Mouse (Mus musculus) heart, postnatal 25 days (tissue): ENCODE results near the gene Dyrk1b. TPM values are rescaled to one million over a fixed set of nuclear protein-coding genes. Genes with fewer than 3 reads are reported as not detected.
"Not testable (repeated sequence)": the region's sequence is repeated elsewhere in the genome, so short reads cannot be mapped to it uniquely, and the experiment has no call there.

Experiments used
- DNase-seq: peaks from one replicate; pipeline ENCODE4 v3.0.0; 2022; ENCODE audit warnings: low spot score
- intact Hi-C: fragments of 180-260 bp; cut with DNase I; formaldehyde crosslinking; loops from one replicate; pipeline ENCODE4 v1.15.1; 2025
- total RNA-seq, 2 experiments: library from RNA; stranded (reverse); gene quantifications; 2 replicates each; pipeline ENCODE4 v1.2.3; 2021

Gene Dyrk1b
- 10 to 100 TPM; 30.5 to 32.0 TPM for total RNA-seq

DNA sequence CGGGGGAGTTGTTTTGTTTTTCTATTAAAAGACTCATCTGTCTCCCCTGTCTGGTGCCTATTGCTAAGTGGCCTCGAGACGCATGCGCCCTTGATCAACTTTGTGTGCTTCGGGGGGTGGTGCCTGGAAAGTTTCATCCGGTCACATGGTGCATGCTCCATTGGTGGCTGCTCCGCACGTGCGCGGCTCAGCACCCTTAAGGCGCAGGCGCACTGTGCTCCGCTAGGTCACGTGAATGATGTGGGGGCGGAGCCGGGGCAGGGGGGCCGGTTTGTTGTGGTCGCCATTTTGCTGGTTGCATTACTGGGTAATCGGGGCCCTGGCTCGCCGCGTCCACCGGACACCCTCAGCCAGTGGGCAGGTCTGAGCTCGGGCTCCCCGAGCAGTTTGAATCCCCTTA, at the start of gene Dyrk1b:
Gene Dyrk1b, plus strand, starts transcription at position 242 of the 400 bp plus-strand sequence.
- intact Hi-C loops = no loop called here
- DNase-seq = peak; percentile 97

DNA sequence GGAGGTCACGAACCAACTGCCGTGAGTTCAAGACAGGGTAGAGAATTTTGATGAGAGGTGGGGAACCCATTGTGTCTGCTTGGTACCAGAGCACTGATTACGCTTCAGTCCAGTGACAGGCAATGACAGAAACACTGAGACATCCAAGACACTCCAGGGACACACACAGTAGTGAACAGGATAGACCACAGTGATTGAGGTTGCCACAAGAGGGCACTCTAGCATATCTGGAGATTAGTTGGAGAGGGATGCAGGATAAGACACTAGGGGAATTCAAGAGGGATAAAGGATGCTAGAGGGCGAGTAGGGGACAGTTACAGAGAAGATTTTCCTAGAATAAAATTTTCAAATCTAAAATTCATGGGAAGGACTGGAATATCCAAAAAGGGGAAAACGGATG, 41.7 kb upstream of the Dyrk1b start:
- intact Hi-C loops = no loop called here
- no peak for DNase-seq

DNA sequence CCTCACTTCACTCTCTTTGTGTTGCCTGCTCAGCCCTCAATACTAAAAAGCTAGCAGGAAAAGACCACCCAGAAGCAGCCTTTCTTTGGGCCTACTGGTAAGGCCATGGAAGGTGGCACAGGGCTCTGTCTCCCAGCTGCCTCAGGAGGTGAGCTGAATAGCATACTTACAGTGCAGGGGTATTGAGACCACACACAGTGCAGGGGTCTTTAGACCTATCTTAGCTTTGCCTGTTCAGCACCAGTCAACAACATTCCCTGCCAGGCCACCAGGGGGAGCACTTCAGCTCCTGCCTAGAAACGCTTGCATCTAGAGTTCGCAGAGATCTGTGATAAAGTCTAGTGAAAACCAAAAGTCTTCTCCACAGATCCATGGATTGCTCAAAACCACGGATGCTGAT, 31.0 kb upstream of the Dyrk1b start:
- intact Hi-C loops = loop anchor here (1.0 to 2.0 kb wide), 3 partner anchors 65 to 151 kb away; no protein-coding TSS in a partner anchor
- DNase-seq = no peak

DNA sequence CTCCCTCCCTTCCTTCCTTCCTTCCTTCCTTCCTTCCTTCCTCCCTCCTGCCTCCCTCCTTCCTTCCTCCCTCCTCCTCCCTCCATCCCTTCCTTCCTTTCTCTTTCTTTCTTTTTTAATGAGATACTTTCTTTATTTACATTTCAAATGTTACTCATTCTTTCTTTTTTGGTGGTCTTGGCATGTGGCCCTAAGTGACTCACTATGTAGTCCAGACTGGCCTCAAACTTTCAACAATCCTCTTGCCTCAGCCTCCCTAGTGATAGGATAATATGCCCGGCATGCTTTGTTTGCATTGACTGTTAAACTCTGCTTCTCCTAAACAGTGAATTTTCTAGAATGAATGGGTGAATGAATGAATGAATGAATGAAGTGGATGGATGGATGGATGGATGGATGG, 29.4 kb upstream of the Dyrk1b start:
- no peak for DNase-seq
- intact Hi-C loops = loop anchor here (2.0 kb wide), 2 partner anchors 63 to 149 kb away; no protein-coding TSS in a partner anchor

DNA sequence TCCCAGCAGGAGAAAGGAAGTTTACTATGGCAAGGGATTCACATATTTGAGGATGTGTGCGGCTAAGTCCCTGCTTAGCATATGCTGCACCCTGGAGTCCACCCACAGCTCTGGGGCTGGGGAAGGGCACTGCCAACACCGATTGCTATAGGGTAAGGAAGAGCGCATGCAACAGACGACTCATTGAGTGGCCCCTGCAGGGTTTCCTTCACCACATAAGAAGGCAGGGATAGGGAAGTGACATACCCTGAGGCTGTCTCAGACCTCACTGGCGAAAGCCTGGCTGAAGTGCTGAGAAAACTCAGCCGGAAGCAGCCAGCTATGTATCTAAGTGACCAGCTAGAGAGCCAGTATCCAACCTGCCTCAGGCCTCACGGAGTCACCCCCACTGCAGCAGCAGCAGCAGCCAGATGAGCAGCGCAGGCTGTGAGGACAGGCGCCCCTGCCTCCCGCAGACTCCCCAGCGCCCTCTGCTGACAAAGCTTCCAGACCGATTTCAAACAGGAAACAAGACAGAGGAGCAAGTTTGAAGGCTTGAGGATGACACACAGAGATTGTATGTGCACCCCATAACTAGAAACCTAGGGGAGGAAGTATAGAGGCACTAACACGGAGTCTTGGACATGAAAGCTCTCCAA, 27.6 kb upstream of the Dyrk1b start:
- DNase-seq = no peak
- intact Hi-C loops = no loop called here

DNA sequence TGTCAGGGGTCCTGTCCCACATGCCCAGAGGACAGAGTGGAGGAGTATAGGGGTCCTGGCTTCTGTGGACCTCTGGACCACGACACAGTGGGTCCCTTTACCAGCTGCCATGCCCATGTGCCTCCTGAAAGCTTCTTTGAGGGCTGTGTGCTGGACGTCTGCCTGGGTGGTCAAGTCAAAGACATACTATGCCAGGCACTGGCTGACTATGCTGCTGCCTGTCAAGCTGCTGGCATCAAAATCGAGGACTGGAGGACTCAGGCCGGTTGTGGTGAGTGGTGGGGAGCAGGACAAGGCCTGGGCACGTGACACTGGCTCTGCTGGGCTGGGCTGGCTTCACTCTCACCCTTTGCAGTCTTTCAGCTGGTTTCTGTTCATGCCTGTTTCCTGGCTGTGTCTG, 25.7 kb upstream of the Dyrk1b start:
- intact Hi-C loops = not testable (repeated sequence)

DNA sequence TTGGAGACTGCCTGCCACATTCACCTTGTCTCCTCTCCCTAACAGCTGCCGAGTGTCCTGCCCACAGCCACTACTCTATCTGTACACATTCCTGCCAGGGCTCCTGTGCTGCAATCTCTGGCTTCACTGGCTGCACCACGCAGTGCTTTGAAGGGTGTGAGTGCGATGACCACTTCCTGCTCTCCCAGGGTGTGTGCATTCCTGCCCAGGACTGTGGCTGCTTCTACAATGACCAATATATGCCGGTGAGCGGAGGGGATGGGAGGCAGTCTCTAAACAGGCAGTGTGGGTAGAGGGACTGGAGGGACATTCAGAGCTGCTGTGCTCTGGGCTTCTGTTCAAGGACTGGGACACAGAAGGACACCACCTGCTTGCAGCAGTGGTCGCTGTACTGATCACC, 20.0 kb upstream of the Dyrk1b start:
- intact Hi-C loops = no loop called here
- DNase-seq = no peak

More for the DNA sequence above, 25.7 kb upstream of the Dyrk1b start:
- not testable (repeated sequence) for DNase-seq

DNA sequence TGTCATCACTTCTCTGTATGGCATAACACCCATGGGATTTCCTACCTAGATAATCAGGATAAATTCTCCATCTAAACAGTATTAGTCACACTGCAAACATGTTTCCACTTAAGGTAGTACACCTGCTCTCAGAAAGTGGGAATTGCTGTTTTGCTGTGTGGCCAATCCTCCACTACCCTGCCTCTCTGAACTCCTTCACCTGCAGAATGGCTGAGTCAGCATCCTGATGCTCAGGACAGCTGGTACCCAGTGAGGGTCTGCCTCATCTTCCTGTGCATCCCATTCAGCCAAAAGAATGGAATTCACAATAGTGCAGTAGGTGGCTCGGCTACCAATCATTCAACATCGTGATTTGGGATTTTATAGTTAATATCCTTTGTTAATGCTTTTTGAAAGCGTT, 19.4 kb upstream of the Dyrk1b start:
- intact Hi-C loops = no loop called here
- no peak for DNase-seq

DNA sequence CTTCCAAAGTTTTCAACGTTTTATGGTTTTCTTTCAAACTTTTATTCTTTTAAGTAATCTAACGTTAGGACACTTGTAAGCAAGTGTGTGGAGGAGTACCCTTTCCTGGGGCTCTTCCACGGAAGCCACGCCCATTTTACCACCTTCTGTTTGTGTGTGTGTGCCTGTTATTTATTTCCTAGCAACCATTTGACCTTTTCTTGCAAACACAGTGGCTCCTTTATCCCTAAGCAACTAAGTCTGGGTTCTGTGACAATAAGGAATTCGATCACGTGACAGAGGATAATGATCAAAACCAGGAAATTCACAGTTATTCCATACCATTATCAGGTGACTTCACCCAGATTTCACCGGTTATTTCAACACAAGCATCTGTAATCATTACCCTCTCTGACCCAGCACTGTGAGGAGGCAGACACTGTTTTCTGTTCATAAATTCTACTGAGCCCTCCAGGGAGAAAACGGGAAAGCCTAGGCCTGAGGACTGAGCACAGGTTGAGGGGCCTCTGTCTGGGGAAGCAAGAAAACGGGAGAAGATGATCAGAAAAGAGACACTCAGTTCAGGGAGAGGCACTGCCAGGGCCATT, 18.0 kb upstream of the Dyrk1b start:
- DNase-seq = no peak
- intact Hi-C loops = no loop called here

DNA sequence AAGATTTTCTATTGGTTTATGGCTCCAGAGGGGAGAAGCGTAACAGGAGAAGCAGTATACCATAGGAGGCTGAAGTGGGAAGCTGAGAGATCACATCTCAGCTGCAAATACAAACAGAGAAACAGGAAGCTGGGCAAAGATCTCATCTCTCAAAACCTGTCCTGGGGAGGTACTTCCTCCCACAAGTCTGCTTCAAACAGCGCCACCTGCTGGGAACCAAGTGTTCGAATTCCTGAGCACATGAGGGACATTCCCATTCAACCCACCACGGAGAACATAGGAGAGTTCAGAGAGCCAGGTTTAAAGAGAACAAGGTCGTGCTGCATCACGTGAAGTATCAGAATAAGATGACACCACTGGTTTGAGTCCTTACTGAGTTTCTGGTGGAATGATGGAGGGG, 13.9 kb upstream of the Dyrk1b start:
- intact Hi-C loops = loop anchor here (5.0 kb wide), 1 partner anchor 113 kb away; the partner anchor contains the start of gene Psmc4
- DNase-seq = no peak

DNA sequence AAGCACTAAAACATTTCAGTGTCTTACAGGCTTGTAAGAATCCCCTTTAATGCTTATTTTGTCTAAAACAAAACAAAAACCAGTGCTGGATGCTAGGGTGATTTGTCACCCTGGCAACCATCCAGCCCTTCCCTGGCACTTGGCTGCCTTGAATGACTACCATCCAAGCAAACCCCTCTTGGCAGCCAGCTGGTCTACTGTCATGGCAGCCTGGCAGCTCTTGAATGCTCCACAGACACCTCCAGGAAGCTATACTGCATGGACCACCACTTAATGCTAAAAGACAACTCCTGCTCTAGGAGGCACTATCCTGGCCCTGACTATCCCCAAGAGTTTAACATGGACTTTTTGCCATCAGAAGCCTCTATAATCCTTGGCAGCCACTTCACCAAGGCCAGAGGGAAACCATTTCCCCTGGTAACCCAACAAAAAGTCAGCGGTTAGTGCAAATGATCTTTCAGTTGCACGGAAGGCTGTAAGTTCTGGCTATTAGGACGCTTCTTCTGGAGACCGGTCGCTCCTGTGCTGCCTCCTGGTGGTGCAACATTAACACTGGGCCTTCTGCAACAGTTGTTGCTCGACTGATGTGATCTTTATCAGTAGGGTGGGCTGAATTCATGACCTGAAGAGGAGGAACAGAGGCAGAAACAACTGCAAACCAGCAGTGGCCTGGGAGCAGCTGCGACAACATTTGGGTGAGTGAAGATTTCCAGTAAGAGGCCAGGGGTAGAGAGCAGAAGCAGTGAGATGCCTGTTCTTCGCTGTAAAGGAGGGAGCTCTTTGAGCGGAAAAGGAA, 10.8 kb upstream of the Dyrk1b start:
- DNase-seq = peak; percentile 31
- intact Hi-C loops = loop anchor here (1.0 to 5.0 kb wide), 2 partner anchors 21 to 116 kb away; partner anchors contain the start of gene Psmc4

DNA sequence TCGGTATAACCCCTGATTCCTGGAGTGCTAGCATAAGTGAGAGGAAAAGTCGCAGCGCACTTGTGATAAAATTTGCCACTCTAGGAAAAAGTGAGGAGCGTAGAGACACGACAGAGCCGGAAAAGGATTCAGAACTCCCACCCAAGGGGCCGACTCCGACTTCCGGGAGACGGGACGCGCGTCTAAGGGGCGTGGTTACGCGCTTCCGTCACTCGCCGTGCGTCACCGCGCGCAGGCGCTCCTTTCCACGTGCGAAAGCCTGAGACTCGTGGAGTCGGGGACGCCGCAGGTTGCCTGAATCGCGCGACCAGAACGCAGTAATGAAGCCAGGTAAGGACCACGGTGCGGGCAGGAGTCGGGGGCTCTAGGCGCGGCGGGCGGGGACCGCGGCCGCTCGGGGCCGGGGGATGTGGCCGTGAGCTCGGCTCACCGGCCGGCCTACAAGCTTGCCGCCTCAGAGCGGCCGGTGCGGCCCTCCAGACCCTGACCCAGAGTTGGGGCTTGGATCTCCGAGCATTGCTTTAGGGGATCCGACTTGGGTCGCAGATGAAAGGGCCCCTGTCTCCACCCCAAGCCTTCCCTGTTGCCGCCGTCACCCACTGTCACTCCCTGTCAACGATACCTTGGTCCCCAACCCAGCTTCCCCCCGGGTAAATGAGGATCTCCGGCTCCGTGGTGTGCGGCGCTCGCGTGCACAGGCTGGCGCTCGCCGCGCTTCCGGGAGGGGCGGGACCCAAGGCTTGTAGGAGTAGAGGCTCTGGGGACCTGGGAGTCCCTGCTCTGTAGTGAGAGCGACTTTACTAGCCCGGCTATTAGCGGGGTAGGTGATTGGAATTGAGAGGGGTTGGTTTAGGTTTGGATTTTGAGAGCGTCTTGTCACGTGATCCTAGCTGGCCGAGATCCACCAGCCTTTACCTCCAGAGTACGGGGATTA, 9.5 kb upstream of the Dyrk1b start, which contains the start of gene Fbl:
Gene Fbl, plus strand, starts transcription at position 222 of the 934 bp plus-strand sequence.
- intact Hi-C loops = loop anchor here (5.0 kb wide), 1 partner anchor 117 kb away; the partner anchor contains the start of gene Psmc4
- peak; percentile 81 for DNase-seq

DNA sequence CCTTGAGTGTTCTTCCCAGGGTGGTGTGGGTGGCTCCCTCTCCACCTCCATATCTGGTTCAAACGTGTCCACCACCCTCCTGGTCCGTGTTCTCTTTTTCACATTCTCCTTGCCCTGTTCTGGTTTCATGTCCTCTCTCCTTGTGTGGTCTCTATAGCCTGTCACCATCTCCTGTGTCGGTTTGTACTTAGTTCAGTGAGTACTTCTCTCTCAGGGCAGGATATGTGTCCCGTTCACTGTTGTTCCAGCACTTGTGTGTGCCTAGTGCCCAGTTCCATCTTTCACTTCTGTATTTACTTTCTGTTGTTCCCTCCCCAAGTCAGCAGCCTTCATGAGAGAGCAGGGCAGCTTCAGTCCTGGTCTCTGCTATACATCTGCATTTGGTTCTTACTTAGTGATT, 3.9 kb upstream of the Dyrk1b start:
- intact Hi-C loops = no loop called here
- no peak for DNase-seq

DNA sequence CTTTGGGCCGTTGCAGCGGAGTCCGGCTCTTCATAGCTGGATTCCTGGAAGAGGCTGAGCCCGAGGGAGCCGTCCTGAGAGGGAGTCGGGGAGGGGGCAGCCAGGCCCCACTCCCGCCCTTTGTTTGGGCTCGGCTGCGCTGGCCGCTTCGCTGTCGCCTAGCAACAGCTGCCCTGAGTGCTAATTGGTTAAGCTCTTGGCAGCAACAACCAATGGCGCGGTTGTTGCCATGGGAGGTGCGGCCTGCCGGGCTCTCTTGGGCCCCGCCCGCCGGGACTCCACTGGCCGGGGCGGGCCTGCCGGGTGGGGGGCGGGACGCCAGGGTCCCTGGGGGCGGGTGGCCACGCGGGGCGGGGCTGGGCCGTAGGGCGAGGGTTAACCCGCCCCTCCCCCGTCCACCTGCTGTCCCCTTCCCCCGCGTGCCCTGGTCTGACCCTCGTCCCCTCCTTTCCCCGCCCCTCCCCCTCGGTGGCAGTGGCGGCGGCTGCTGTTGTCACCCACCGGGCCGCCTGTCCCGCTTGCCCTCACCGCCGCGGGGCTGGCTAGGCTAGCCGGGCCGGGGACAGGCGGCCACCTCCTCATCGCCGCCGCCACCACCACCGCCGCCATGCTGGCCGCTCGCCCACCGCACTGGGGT, 590 bp downstream of the Dyrk1b start:
- intact Hi-C loops = loop anchor here (5.0 kb wide), 1 partner anchor 97 kb away; the partner anchor contains the start of gene Eid2b
- DNase-seq = peak; percentile 89

DNA sequence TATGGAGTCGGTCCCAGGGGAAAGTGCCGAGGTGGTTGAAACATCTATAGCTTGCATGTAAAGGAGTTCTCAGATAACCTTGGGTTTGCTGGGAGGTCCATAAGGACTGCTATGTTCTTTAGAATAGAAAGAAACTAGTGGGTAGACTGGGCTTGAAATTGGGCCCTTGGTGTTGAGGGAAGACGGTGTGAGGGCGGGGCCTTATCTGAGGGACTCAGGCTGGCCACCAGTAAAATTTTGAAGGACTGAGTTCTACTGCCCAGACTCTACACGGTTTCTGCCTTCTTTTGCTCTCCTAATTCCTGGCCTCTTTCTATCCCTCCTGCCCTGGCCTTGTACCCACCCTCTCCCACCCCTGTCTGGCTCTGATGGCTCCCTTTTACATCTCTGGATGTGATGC, 1.6 kb downstream of the Dyrk1b start:
- intact Hi-C loops = loop anchor here (5.0 kb wide), 1 partner anchor 96 kb away; the partner anchor contains the start of gene Eid2b
- DNase-seq = no peak

DNA sequence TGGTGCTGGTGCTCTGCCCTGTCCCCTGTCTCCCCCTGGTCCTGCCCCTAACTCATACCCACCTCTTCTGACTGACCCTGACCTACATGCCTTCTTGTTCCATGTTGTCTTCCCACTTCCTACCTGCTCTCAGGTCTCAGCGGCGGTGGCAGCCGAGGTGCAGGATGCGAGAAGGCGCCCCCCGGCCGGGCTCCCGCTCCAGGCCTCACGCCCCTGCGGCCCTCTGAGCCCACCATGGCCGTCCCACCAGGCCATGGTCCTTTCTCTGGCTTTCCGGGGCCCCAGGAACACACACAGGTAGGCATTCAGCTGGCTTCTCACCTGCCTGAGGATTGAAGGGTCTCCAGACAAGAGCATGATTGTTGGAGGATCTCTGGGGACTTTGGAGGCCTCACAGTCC, 2.1 kb downstream of the Dyrk1b start:
- no peak for DNase-seq
- intact Hi-C loops = loop anchor here (5.0 kb wide), 1 partner anchor 96 kb away; the partner anchor contains the start of gene Eid2b

DNA sequence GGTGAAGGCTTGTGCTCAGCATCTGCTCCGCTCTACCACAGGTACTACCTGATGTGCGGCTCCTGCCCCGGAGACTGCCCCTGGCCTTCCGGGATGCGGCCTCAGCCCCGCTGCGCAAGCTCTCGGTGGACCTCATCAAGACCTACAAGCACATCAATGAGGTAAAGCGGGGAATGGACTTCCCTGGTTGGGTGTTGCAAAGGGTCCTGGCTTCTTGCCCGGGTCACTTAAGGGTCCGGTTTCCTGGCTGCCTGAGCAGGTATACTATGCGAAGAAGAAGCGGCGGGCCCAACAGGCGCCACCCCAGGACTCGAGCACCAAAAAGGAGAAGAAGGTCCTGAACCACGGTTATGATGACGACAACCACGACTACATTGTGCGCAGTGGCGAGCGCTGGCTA, 3.1 kb downstream of the Dyrk1b start:
- intact Hi-C loops = loop anchor here (5.0 kb wide), 1 partner anchor 95 kb away; the partner anchor contains the start of gene Eid2b
- DNase-seq = no peak

DNA sequence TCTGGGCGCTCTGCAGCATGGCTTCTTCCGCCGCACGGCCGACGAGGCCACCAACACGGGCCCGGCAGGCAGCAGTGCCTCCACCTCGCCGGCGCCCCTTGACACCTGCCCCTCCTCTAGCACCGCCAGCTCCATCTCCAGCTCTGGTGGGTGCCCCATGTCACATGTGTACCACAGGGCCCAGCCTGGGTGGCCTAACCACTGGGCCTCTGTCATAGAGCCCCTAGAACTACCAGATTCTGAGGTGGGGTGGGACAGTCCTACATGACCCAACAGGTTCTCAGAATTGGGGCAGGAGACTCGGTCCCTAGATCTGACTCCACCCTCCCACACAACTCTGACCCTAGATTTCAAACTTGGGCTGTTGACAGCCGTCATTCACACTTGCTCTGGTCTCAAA, 6.6 kb downstream of the Dyrk1b start:
- intact Hi-C loops = no loop called here
- DNase-seq = no peak

DNA sequence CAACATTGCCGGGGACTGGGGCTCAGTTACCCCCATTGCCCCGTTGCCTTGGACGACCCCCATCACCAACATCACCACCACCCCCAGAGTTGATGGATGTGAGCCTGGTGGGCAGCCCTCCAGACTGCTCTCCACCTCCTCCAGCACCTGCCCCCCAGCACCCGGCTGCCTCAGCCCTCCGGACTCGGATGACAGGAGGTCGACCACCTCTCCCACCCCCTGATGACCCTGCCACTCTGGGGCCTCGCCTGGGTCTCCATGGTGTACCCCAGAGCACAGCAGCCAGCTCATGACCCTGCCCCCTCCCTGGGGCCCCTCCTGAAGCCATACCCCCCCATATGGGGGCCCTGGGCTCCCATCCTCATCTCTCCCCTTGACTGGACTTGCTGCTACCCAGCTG, 7.4 kb downstream of the Dyrk1b start:
- DNase-seq = no peak
- intact Hi-C loops = no loop called here
